Mouse (Mus musculus) midbrain, embryonic 16.5 days (tissue): ENCODE measurements around the gene As3mt. TPM values are rescaled to one million over a fixed set of nuclear protein-coding genes. Genes with fewer than 3 reads are reported as not detected.
"Not testable (repeated sequence)": the region's sequence is repeated elsewhere in the genome, so short reads cannot be mapped to it uniquely, and the experiment has no call there.

ENCODE experiments used
- ATAC-seq: fragments of 200-750 bp; cut with Nextera tagmentation; 2 replicates; pipeline ENCODE4 v1.8.0; 2017; ENCODE audit warnings: moderate TSS enrichment
- H3K27ac ChIP-seq: fragments of 300-500 bp; sonication (generic); 2 replicates; pipeline ENCODE4 v1.5.1; 2014; ENCODE audit warnings: mild to moderate bottlenecking, low read length, mixed read lengths
- H3K27me3 ChIP-seq: fragments of 300-500 bp; sonication (generic); 2 replicates; pipeline ENCODE4 v1.6.1; 2014; ENCODE audit warnings: low read depth, low read length, mixed read lengths; ENCODE audit not compliant: control insufficient read depth, insufficient read depth
- H3K36me3 ChIP-seq: fragments of 300-500 bp; sonication (generic); 2 replicates; pipeline ENCODE4 v1.6.1; 2014; ENCODE audit warnings: mild to moderate bottlenecking, low read length, moderate library complexity, mixed read lengths; ENCODE audit not compliant: control insufficient read depth, insufficient read depth
- H3K4me1 ChIP-seq: fragments of 300-500 bp; sonication (generic); 2 replicates; pipeline ENCODE4 v1.6.1; 2014; ENCODE audit warnings: mild to moderate bottlenecking, low read length, mixed read lengths; ENCODE audit not compliant: control insufficient read depth, insufficient read depth
- H3K4me2 ChIP-seq: fragments of 300-500 bp; sonication (generic); 2 replicates; pipeline ENCODE4 v1.6.1; 2014; ENCODE audit warnings: mild to moderate bottlenecking, low read length, mixed read lengths
- H3K4me3 ChIP-seq: fragments of 300-500 bp; sonication (generic); 2 replicates; pipeline ENCODE4 v1.5.1; 2014; ENCODE audit warnings: low read depth, mild to moderate bottlenecking, low read length, moderate library complexity, mixed read lengths
- H3K9ac ChIP-seq: fragments of 300-500 bp; sonication (generic); 2 replicates; pipeline ENCODE4 v1.6.1; 2014; ENCODE audit warnings: low read depth, low read length, mixed read lengths
- H3K9me3 ChIP-seq: fragments of 300-500 bp; sonication (generic); replicated peaks from 2 replicates; pipeline ENCODE4 v1.6.1; 2014; ENCODE audit warnings: mild to moderate bottlenecking, low read length, mixed read lengths; ENCODE audit not compliant: control insufficient read depth, poor library complexity, severe bottlenecking
- WGBS: fragments of 180-500 bp; shearing (Covaris S2); extraction: QIAGEN DNeasy Blood & Tissue Kit; methylation state at CpG from one replicate; pipeline ENCODE4 v1.1.7; 2014; 5-methylcytosine and 5-hydroxymethylcytosine counted together
- polyA plus RNA-seq: library from polyadenylated mRNA; unstranded; fragments of >200 nt; fragmentation: Nextera tagmentation; extraction: Ambion mirVana; gene quantifications from 2 replicates; pipeline ENCODE4 v1.2.1, GENCODE M21; 2015

The As3mt gene
- polyA plus RNA-seq, 1 experiment from 2014 or later = 38.1 TPM

GRCm38 (mm10) chr19:46776850-46777249 is 69.6 kb downstream of the As3mt start:
- no peaks in the 10 kb centered on the region for H3K9me3 ChIP-seq
- H3K4me1 ChIP-seq = no peaks in the 10 kb centered on the region
- no peak overlapping the region for H3K27ac ChIP-seq
- H3K27me3 ChIP-seq = no peaks in the 10 kb centered on the region
- no peak overlapping the region for H3K9ac ChIP-seq
- H3K36me3 ChIP-seq = no peaks in the 10 kb centered on the region
- no peak overlapping the region for H3K4me2 ChIP-seq
- no peak for ATAC-seq
- 86% methylated on average over 3 of the region's 3 CpGs for WGBS
- H3K4me3 ChIP-seq = no peak overlapping the region

GRCm38 (mm10) chr19:46777928-46778680 is 70.8 kb downstream of the As3mt start:
- Histone ChIP-seq H3K9ac (no peak overlapping the region), H3K4me1 (no peaks in the 10 kb centered on the region), H3K27me3 (no peaks in the 10 kb centered on the region), H3K4me3 (no peak overlapping the region), H3K9me3 (no peaks in the 10 kb centered on the region), H3K4me2 (no peak overlapping the region), H3K36me3 (no peaks in the 10 kb centered on the region), H3K27ac (no peak overlapping the region)
- ATAC-seq = no peak
- 75% methylated on average over 12 of the region's 12 CpGs for WGBS

DNA sequence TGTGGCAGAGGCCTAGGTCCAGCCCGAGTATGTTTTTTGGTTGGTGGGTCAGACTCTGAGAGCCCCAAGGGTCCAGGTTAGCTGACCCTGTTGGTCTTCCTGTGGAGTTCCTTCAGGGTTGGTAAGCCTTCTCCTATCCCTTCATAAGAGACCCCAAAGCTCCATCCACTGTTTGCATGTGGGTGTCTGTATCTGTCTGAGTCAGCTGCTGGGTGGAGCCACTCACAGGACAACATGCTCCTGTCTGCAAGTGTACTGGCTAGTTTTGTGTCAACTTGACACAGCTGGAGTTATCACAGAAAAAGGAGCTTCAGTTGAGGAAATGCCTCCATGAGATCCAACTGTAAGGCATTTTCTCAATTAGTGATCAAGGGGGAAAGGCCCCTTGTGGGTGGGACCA is 71.9 kb downstream of the As3mt start:
- H3K4me2 ChIP-seq = not testable (repeated sequence)
- WGBS = 93% methylated on average over 1 of the region's 1 CpGs

DNA sequence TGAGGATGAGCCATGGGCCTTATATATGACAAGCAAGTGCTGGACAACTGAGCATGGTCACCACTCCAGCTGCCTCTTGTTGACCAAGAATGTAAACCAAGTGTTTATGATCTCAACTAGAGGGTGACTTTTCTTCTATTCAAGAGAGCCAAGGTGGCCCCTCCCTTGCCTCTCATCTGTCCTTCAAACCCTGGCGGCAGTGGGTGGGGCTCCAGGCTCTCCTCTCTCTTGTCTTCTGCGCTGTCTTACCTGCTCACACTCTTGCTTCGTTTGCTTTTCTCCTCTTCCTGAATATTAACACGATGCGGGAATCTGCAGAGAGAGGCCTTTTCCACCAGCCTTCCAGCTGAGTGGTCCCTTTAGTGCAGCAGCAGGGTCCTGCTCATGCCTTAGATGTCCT is 76.8 kb downstream of the As3mt start:
- Histone ChIP-seq H3K36me3 (no peaks in the 10 kb centered on the region), H3K4me1 (peaks cover 5% of the 10 kb centered on the region), H3K4me2 (no peak overlapping the region), H3K9ac (no peak overlapping the region), H3K27me3 (no peaks in the 10 kb centered on the region), H3K9me3 (no peaks in the 10 kb centered on the region), H3K4me3 (no peak overlapping the region), H3K27ac (no peak overlapping the region)
- no peak for ATAC-seq
- 62% methylated on average over 5 of the region's 5 CpGs for WGBS

More for the DNA sequence above, 71.9 kb downstream of the As3mt start:
- not testable (repeated sequence) for H3K27me3 ChIP-seq, H3K36me3 ChIP-seq, H3K4me3 ChIP-seq, H3K9me3 ChIP-seq, H3K4me1 ChIP-seq, H3K27ac ChIP-seq, H3K9ac ChIP-seq, ATAC-seq

DNA sequence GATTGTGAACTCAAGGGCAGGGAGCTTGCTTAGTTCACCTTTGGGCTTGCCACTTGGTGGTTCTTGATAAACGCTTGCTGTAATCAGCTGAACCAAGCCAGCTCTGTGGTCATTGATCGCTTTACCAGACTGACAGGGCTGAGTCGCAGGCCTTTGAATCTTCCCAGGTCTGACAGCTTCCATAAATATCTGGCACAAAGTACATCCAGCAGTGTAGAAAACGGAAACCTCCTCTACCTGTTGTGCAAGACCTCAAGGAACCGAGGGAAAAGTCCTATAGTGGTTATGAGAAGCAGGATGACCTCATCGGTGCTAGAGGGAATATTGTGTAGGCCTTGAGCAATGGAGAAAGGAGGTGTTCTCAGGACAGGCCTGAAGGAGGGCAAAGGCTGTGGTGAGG is 77.2 kb downstream of the As3mt start:
- no peaks in the 10 kb centered on the region for H3K27me3 ChIP-seq
- H3K9me3 ChIP-seq = no peaks in the 10 kb centered on the region
- H3K4me2 ChIP-seq = no peak overlapping the region
- H3K36me3 ChIP-seq = no peaks in the 10 kb centered on the region
- H3K27ac ChIP-seq = no peak overlapping the region
- 89% methylated on average over 6 of the region's 6 CpGs for whole genome bisulfite sequencing
- H3K9ac ChIP-seq = no peak overlapping the region
- peaks cover 5% of the 10 kb centered on the region for H3K4me1 ChIP-seq
- no peak for ATAC-seq
- no peak overlapping the region for H3K4me3 ChIP-seq

DNA sequence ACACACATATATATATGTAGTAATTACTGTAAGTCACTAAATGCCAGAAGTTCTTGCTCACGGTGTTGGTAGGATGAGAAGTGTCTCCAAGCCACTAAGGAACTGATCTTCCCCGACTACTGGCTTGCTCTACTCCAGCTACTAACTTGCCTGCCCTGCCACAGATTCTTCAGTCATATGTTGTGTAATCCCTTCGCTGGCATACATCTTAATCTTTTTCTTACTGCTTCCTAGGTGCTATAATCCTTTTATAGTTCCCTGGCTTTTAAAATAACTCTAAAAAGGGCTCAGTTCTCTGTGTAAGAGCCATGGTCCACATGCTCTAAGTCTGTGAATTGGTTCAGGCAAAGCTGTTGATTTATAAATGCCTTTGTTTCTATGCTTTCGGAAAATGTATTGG is 78.4 kb downstream of the As3mt start:
- ATAC-seq = no peak
- Histone ChIP-seq H3K9me3 (no peaks in the 10 kb centered on the region), H3K27ac (no peak overlapping the region), H3K4me1 (peaks cover 5% of the 10 kb centered on the region), H3K4me3 (no peak overlapping the region), H3K4me2 (no peak overlapping the region), H3K9ac (no peak overlapping the region), H3K36me3 (no peaks in the 10 kb centered on the region), H3K27me3 (no peaks in the 10 kb centered on the region)
- WGBS = 77% methylated on average over 4 of the region's 4 CpGs

DNA sequence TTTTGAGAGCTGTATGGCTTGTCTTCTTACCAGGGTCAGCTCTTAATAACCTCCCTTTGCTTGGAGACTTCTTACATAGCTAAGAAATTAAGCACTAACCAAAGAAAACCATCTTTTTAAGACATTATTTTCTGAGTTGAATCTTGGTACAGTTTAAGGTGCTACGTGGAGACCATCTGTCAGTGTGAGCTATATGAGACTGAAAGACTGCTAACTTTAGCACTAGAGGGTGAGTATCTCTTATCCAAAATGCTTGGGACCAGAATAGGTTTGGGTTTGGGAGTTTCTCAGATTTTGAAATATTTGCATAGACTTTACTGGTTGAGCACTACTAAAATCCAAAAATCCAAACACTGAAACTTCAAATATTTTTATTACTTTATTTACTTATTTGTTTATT is 82.5 kb downstream of the As3mt start:
- Histone ChIP-seq H3K9ac (no peak overlapping the region), H3K27me3 (no peaks in the 10 kb centered on the region), H3K4me3 (no peak overlapping the region), H3K9me3 (no peaks in the 10 kb centered on the region), H3K27ac (no peak overlapping the region), H3K4me1 (peaks cover 5% of the 10 kb centered on the region), H3K4me2 (no peak overlapping the region), H3K36me3 (no peaks in the 10 kb centered on the region)
- no peak for ATAC-seq
- WGBS = 90% methylated on average over 1 of the region's 1 CpGs

Other genes starting within 250 kb of the As3mt start
- 25.9 and 26.8 TPM in 2 replicates for gene Trim8, start 205.8 kb upstream of the As3mt start, polyA plus RNA-seq
- 213 and 226 TPM in 2 replicates for gene Arl3, start 134.3 kb upstream of the As3mt start, polyA plus RNA-seq
- gene Sfxn2, start 134.1 kb upstream of the As3mt start, polyA plus RNA-seq = 9.7 and 12.8 TPM in 2 replicates
- gene Wbp1l, start 108.4 kb upstream of the As3mt start, polyA plus RNA-seq = 34.0 and 34.8 TPM in 2 replicates
- not detected in 2 replicates for gene Cyp17a1, start 34.3 kb upstream of the As3mt start, polyA plus RNA-seq
- gene Borcs7, start 17.6 kb upstream of the As3mt start, polyA plus RNA-seq = 24.6 and 27.6 TPM in 2 replicates
- gene Cnnm2, start 54.1 kb downstream of the As3mt start, polyA plus RNA-seq = 6.8 and 7.0 TPM in 2 replicates